Mouse (Mus musculus): ENCODE data around the gene Cdkn1a. TPM values are rescaled to one million over a fixed set of nuclear protein-coding genes. Genes with fewer than 3 reads are reported as not detected.
"Not testable (repeated sequence)": the region's sequence is repeated elsewhere in the genome, so short reads cannot be mapped to it uniquely, and the experiment has no call there.

Cdkn1a gene
- polyA plus RNA-seq, 1 experiment from 2014 or later: 29.3 TPM

DNA sequence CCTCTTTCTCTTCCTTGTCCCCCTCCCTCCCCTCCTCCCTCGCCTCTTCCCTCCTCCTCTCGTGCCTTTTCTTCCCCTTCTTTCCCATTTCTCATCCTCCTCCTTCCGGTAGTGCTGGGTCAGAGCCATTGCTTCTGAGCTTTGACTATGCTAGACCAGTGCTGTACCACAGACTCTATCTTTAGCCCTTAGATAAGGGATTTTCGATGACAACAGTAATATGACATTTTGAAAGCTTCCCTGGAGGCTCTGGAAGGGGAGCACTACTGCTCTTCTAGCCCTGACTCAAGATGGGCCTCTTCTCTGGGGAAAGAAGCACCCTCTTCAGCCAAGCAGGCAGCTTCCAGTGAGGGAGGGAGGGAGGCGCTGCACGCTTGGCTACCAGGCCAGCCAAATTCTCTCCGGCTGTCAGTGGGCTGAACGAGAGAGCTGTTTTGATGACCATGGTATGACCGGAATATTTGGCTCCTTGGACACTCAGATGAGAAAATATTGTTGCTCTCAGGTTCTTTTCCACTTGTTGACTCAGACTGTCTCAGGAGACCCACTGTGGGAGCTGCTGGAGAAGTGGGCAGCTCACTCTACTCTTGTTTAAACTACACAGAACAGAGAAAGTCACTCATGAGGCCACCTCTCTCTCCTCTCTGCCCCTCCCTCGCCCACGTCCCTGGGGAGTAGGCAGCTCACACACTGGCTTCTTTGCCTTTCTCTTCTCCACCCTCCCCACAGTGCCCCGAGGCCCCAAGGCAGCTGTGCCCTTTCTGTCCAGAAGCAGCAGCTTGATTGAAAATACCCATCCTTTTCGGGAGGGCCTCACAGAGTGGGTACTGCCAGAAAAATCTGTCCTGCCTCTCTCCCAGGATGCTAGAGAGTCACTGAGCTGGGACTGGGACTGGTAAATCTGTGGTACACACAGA is 28.4 kb upstream of the Cdkn1a start:
- Histone ChIP-seq H3K27me3 (no peaks in the 10 kb centered on the region), H3K27ac (no peak overlapping the region), H3K4me3 (no peak overlapping the region), H3K36me3 (ENCODE audit: poor library complexity, severe bottlenecking) (no peaks in the 10 kb centered on the region), H3K9me3 (replicated peaks) (no peaks in the 10 kb centered on the region), H3K4me2 (no peak overlapping the region), H3K4me1 (peaks cover 13% of the 10 kb centered on the region; the same call in 1 of the 2 replicates), H3K9ac (no peak overlapping the region)
- 64% methylated on average over 13 of the region's 13 CpGs for WGBS
- ATAC-seq: no peak

DNA sequence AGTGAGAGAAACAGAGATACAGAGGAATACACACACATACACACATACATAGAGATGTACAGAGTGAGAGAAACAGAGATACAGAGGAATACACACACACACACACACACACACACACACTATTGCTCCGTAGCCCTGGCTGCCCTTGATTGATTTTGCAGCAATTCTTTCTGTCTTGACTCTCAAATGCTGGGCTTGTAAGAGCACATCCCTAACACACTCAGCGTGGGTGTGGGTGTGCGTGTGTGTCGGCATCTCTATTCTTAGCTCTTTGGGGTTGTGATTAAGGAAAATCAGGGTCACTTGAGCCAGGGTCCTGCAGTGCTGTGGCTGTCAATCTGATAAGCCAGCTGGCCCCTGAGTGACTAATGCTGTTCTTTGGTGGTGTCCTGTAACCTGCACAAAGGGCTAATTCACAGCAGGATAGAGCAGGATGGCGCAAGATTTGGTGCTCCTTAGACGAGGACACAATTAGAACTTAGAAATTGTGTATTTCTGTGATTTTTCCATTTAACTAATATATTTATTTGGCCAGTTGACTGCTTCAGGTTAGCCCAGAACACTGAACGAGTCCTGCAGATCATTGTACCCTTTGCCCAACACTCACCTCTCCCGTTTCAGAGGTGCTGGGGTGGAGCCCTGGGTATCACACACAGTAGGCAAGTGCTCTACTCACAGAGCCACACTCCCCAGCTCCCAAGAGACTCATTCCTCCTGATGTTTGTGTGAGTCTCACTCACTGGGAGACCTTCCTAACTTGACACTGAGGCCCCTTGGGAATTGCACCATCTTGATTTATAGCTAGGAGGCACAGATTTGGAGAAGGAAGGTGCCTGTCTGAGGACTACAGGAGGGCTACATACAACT is 27.4 kb upstream of the Cdkn1a start:
- Histone ChIP-seq H3K4me1 (peaks cover 13% of the 10 kb centered on the region; the same call in 1 of the 2 replicates), H3K9me3 (replicated peaks) (no peaks in the 10 kb centered on the region), H3K36me3 (ENCODE audit: poor library complexity, severe bottlenecking) (no peaks in the 10 kb centered on the region), H3K27me3 (no peaks in the 10 kb centered on the region), H3K9ac (peak overlapping the region; percentile 13; the same call in 1 of the 2 replicates), H3K4me2 (no peak overlapping the region), H3K4me3 (no peak overlapping the region), H3K27ac (no peak overlapping the region)
- WGBS: 67% methylated on average over 8 of the region's 8 CpGs
- no peak for ATAC-seq

GRCm38 (mm10) chr17:29063988-29064285 is 26.8 kb upstream of the Cdkn1a start:
- H3K9me3 ChIP-seq (replicated peaks): no peaks in the 10 kb centered on the region
- H3K27me3 ChIP-seq: no peaks in the 10 kb centered on the region
- no peak overlapping the region for H3K4me3 ChIP-seq
- H3K36me3 ChIP-seq (ENCODE audit: poor library complexity, severe bottlenecking): no peaks in the 10 kb centered on the region
- no peak overlapping the region for H3K9ac ChIP-seq
- H3K4me2 ChIP-seq: no peak overlapping the region
- H3K4me1 ChIP-seq: peaks cover 13% of the 10 kb centered on the region; the same call in 1 of the 2 replicates
- 74% methylated on average over 2 of the region's 2 CpGs for WGBS
- no peak for ATAC-seq
- no peak overlapping the region for H3K27ac ChIP-seq

GRCm38 (mm10) chr17:29065245-29065940 is 25.4 kb upstream of the Cdkn1a start:
- Histone ChIP-seq H3K27me3 (no peaks in the 10 kb centered on the region), H3K4me2 (no peak overlapping the region), H3K36me3 (ENCODE audit: poor library complexity, severe bottlenecking) (no peaks in the 10 kb centered on the region), H3K4me1 (peaks cover 13% of the 10 kb centered on the region; the same call in 1 of the 2 replicates), H3K9me3 (replicated peaks) (no peaks in the 10 kb centered on the region), H3K27ac (no peak overlapping the region), H3K9ac (no peak overlapping the region), H3K4me3 (no peak overlapping the region)
- 84% methylated on average over 21 of the region's 21 CpGs for WGBS
- ATAC-seq: no peak

- WGBS: 96% methylated on average over 3 of the region's 3 CpGs
- no peak overlapping the region for H3K9ac ChIP-seq
- H3K4me2 ChIP-seq: no peak overlapping the region
- no peaks in the 10 kb centered on the region for H3K36me3 ChIP-seq (ENCODE audit: poor library complexity, severe bottlenecking)
- no peaks in the 10 kb centered on the region for H3K27me3 ChIP-seq
- H3K4me1 ChIP-seq: peaks cover 13% of the 10 kb centered on the region; the same call in 1 of the 2 replicates
- no peak overlapping the region for H3K27ac ChIP-seq
- H3K4me3 ChIP-seq: no peak overlapping the region
- H3K9me3 ChIP-seq (replicated peaks): no peaks in the 10 kb centered on the region
- ATAC-seq: no peak
Observed at GRCm38 (mm10) chr17:29065971-29066370, 24.8 kb upstream of the Cdkn1a start.

DNA sequence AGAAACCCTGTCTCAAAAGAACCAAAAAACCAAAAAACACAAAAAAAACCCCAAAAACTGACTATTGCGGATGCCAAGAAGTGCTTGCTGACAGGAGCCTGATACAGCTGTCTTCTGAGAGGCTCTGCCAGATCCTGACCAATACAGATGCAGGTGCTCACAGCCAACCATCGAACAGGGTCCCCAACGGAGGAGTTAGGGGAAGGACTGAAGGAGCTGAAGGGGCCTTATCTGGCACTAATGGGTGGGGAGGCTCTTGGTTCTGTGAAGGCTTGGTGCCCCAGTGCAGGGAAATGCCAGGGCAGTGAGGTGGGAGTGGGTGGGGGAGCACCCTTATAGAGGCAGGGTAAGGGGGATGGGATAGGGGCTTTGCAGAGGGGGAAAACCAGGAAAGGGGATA is 23.4 kb upstream of the Cdkn1a start:
- WGBS: 89% methylated on average over 3 of the region's 3 CpGs
- H3K9me3 ChIP-seq (replicated peaks); ATAC-seq: not testable (repeated sequence)

DNA sequence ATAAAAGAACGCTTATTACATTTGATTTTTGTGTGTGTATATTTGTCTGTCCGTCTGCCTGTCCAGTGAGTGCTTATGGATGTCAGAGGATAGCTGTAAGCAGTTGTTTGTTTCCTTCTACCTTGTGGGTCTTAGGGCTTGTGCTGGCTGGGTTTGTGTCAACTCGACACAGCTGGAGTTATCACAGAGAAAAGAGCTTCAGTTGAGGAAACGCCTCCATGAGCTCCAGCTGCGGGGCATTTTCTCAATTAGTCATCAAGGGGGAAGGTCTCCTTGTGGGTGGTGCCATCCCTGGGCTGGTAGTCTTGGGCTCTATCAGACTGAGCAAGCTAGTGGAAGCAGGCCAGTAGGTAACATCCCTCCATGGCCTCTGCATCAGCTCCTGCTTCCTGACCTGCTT is 22.9 kb upstream of the Cdkn1a start:
- H3K9ac ChIP-seq: no peak overlapping the region
- no peak for ATAC-seq
- 0 out of 2 replicates have a peak, but pooled peaks cover 1% of the 10 kb centered on the region for H3K27me3 ChIP-seq
- whole genome bisulfite sequencing: 57% methylated on average over 5 of the region's 5 CpGs
- H3K27ac ChIP-seq: no peak overlapping the region
- no peak overlapping the region for H3K4me2 ChIP-seq
- no peaks in the 10 kb centered on the region for H3K36me3 ChIP-seq (ENCODE audit: poor library complexity, severe bottlenecking)
- no peak overlapping the region for H3K4me3 ChIP-seq
- peaks cover 8% of the 10 kb centered on the region for H3K4me1 ChIP-seq
- H3K9me3 ChIP-seq (replicated peaks): no peaks in the 10 kb centered on the region

More for the DNA sequence above, 23.4 kb upstream of the Cdkn1a start:
- not testable (repeated sequence) for H3K9ac ChIP-seq; H3K4me1 ChIP-seq; H3K4me3 ChIP-seq; H3K4me2 ChIP-seq; H3K36me3 ChIP-seq (ENCODE audit: poor library complexity, severe bottlenecking); H3K27me3 ChIP-seq; H3K27ac ChIP-seq

- no peaks in the 10 kb centered on the region for H3K36me3 ChIP-seq (ENCODE audit: poor library complexity, severe bottlenecking)
- no peak overlapping the region for H3K4me3 ChIP-seq
- H3K9me3 ChIP-seq (replicated peaks): no peaks in the 10 kb centered on the region
- ATAC-seq: no peak
- 81% methylated on average over 10 of the region's 10 CpGs for WGBS
- no peak overlapping the region for H3K27ac ChIP-seq
- no peak overlapping the region for H3K4me2 ChIP-seq
- H3K9ac ChIP-seq: no peak overlapping the region
- peaks cover 6% of the 10 kb centered on the region for H3K4me1 ChIP-seq
- H3K27me3 ChIP-seq: 0 out of 2 replicates have a peak, but pooled peaks cover 4% of the 10 kb centered on the region
Observed at GRCm38 (mm10) chr17:29069063-29069462, 21.7 kb upstream of the Cdkn1a start.

DNA sequence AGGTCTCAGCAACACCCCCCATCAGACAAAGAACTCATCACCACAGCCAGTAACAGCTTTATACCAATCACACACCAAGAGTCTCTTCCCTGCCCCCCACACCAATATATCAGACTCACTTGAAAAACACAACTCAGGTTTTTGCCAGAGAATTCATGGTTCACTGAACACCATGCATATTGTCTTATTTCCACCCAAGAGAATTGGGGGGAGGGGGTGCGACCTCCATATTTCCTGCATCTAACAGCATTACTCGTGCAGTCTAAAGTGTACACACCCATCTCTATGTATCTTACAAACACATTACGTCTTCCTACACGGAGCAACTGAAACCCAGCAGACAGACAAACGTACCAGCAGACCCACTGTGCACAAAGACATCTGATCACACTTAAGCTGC is 19.0 kb upstream of the Cdkn1a start:
- Histone ChIP-seq H3K4me2 (no peak overlapping the region), H3K4me3 (no peak overlapping the region), H3K9me3 (replicated peaks) (no peaks in the 10 kb centered on the region), H3K9ac (no peak overlapping the region), H3K27me3 (0 out of 2 replicates have a peak, but pooled peaks cover 5% of the 10 kb centered on the region), H3K27ac (no peak overlapping the region), H3K36me3 (ENCODE audit: poor library complexity, severe bottlenecking) (no peaks in the 10 kb centered on the region), H3K4me1 (peaks cover 6% of the 10 kb centered on the region)
- WGBS: 88% methylated on average over 5 of the region's 5 CpGs
- ATAC-seq: no peak

DNA sequence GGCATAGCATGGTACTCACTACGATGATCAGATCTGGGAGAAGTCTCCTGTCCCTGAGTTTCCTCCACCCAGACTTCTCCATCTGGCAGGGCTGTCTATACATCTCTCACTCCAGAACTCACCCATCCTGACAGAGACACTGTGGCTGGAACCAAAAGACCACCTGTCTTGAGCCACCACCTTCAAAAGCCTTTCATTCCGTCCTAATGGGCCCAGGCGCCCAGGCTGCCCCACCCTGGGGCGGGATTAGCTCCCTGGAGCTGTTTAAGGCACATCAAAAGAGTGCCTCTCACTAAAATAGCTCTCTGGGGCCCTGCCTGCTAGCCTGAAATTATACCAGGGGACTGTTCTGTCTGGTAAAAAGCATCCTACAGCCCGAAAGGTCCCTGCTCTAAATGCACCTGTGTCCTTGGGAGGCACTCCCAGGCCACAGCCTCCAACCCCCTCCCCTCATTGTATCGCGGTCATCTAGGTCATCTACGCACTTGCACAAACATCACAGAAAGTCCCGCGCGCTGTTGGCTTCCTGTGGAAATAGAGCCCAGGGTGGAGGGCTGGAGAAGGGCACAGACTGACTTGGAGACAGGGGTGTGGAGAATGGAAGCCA is 18.0 kb upstream of the Cdkn1a start:
- Histone ChIP-seq H3K27me3 (0 out of 2 replicates have a peak, but pooled peaks cover 5% of the 10 kb centered on the region), H3K4me2 (no peak overlapping the region), H3K27ac (no peak overlapping the region), H3K36me3 (ENCODE audit: poor library complexity, severe bottlenecking) (no peaks in the 10 kb centered on the region), H3K9ac (no peak overlapping the region), H3K9me3 (replicated peaks) (no peaks in the 10 kb centered on the region), H3K4me3 (no peak overlapping the region), H3K4me1 (peaks cover 8% of the 10 kb centered on the region)
- no peak for ATAC-seq
- 26% methylated on average over 11 of the region's 11 CpGs for WGBS

DNA sequence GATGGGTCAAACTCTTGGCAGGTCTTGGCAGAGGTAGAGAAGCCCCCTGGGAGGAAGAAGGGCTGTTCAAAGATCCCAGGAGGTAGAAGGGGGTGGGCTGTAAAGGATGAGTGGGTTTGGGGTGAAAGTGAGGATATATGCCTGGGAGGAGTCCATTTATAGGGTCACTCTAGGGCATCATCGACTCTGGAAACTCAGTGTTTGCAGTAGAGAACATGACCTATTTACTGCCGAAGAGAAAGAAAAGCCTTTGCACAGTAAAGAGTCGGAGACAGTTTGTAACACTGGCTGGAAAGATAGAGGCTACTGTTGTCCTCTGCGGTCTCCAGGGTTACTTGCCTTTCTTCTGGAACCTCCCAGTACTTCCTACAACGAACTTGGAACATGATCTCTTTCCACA is 17.5 kb upstream of the Cdkn1a start:
- H3K4me2 ChIP-seq: no peak overlapping the region
- 0 out of 2 replicates have a peak, but pooled peaks cover 5% of the 10 kb centered on the region for H3K27me3 ChIP-seq
- H3K4me1 ChIP-seq: peaks cover 13% of the 10 kb centered on the region
- H3K4me3 ChIP-seq: no peak overlapping the region
- no peaks in the 10 kb centered on the region for H3K36me3 ChIP-seq (ENCODE audit: poor library complexity, severe bottlenecking)
- no peak for ATAC-seq
- H3K9ac ChIP-seq: no peak overlapping the region
- H3K9me3 ChIP-seq (replicated peaks): no peaks in the 10 kb centered on the region
- H3K27ac ChIP-seq: no peak overlapping the region
- 73% methylated on average over 5 of the region's 5 CpGs for WGBS

All from forebrain, embryonic 13.5 days (tissue).